24 mouse cellular contexts compared by ENCODE assay signal in the genomic region with DNA sequence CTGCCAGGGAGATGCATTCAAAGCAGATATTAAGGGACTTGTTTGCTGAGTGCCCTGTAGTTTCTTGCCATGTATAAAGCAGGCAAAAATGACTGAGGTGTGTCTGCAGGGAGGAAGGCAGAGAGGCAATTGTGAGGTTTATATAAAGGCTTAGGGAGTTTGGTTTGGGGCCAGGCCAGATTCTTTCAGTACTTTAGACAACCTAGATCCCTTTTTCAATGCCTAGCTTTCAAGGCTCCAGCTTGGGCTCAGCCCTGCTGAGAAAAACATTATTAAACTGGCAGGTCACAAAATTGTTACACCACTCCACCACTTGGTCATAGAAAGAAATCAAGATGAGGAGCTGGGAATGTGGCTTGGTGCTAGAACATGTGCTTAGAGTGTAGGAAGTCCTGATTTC. TPM values are rescaled to one million over a fixed set of nuclear protein-coding genes. Genes with fewer than 3 reads are reported as not detected.
"Had no signal": no experiment of that assay in that cellular context is flagged by ENCODE, and none has a peak within 500 bp of the region (broad histone marks: within the 10 kb centered on the region; RNA-seq: fewer than 3 reads in every experiment).

No protein-coding gene starts in this region.

- H3K27me3 ChIP-seq: intestine, embryonic 15.5 days; kidney, embryonic 15.5 days; limb, embryonic 13.5 days; liver, embryonic 13.5 days; midbrain, embryonic 12.5 days; midbrain, embryonic 15.5 days; neural tube, embryonic 13.5 days had no signal

- ATAC-seq: hindbrain, embryonic 16.5 days; intestine, embryonic 15.5 days; midbrain, embryonic 15.5 days had no signal

- H3K4me1 ChIP-seq: intestine, embryonic 15.5 days; kidney, embryonic 15.5 days; liver, embryonic 13.5 days; midbrain, embryonic 12.5 days; midbrain, embryonic 15.5 days; neural tube, embryonic 13.5 days had no signal

- H3K4me2 ChIP-seq: intestine, embryonic 15.5 days; kidney, embryonic 15.5 days; limb, embryonic 13.5 days; liver, embryonic 13.5 days; midbrain, embryonic 12.5 days; midbrain, embryonic 15.5 days; neural tube, embryonic 13.5 days had no signal

- DNase-seq: kidney, adult 11 months; kidney, adult 8-10 months; kidney, postnatal 10 days; kidney, postnatal 36 days; layer of hippocampus, postnatal 36 days; left cerebral cortex, postnatal 4 days; liver, embryonic 13.5 days; retina, postnatal 1 day; right cerebral cortex, postnatal 25 days; spleen, adult 18-20 months; thymus, postnatal 25 days had no signal

- H3K36me3 ChIP-seq: intestine, embryonic 15.5 days; kidney, embryonic 15.5 days; limb, embryonic 13.5 days; liver, embryonic 13.5 days; midbrain, embryonic 12.5 days; midbrain, embryonic 15.5 days; neural tube, embryonic 13.5 days had no signal

- H3K9ac ChIP-seq: intestine, embryonic 15.5 days; kidney, embryonic 15.5 days; limb, embryonic 13.5 days; liver, embryonic 13.5 days; midbrain, embryonic 12.5 days; midbrain, embryonic 15.5 days; neural tube, embryonic 13.5 days had no signal

- H3K4me3 ChIP-seq: intestine, embryonic 15.5 days; kidney, embryonic 15.5 days; left cerebral cortex, adult 2 months; limb, embryonic 13.5 days; liver, embryonic 13.5 days; midbrain, embryonic 12.5 days; midbrain, embryonic 15.5 days; neural tube, embryonic 13.5 days had no signal

- H3K27ac ChIP-seq: intestine, embryonic 15.5 days; kidney, embryonic 15.5 days; left cerebral cortex, adult 2 months; limb, embryonic 13.5 days; liver, embryonic 13.5 days; macrophage; midbrain, embryonic 12.5 days; midbrain, embryonic 15.5 days; neural tube, embryonic 13.5 days had no signal

- H3K9me3 ChIP-seq: intestine, embryonic 15.5 days; kidney, embryonic 15.5 days; limb, embryonic 13.5 days; liver, embryonic 13.5 days had no signal

RNA-seq across cellular contexts. Expression of gene Cyp2f2, which starts 9.4 kb away (rescaled TPM):
- polyA plus RNA-seq: kidney, embryonic 15.5 days; limb, embryonic 13.5 days; macrophage; midbrain, embryonic 12.5 days; neural tube, embryonic 13.5 days had no signal

RNA-seq across cellular contexts. Expression of gene Cyp2t4, which starts 43.2 kb away (rescaled TPM):
- polyA plus RNA-seq: kidney, embryonic 15.5 days; limb, embryonic 13.5 days; liver, adult 2 months; liver, embryonic 16.5 days; macrophage; midbrain, embryonic 15.5 days; thymus, postnatal 0 days; urinary bladder, adult 2 months had no signal
